Mouse (Mus musculus) stomach, postnatal 0 days (tissue): ENCODE data around the gene Gm49325. TPM values are rescaled to one million over a fixed set of nuclear protein-coding genes. Genes with fewer than 3 reads are reported as not detected.

Source experiments
- ATAC-seq: fragments of 200-750 bp; cut with Nextera tagmentation; 2 replicates; pipeline ENCODE4 v1.8.0; 2017; ENCODE audit not compliant: low FRiP score, low TSS enrichment
- DNase-seq: peaks from one replicate; pipeline ENCODE4 v3.0.0-alpha.2; 2016; ENCODE audit warnings: low spot score
- H3K27ac ChIP-seq: fragments of 300-500 bp; sonication (generic); replicated peaks from 2 replicates; pipeline ENCODE4 v1.5.1; 2014; ENCODE audit warnings: mild to moderate bottlenecking, control low read depth
- H3K27me3 ChIP-seq: fragments of 300-500 bp; sonication (generic); 2 replicates; pipeline ENCODE4 v1.6.1; 2014; ENCODE audit warnings: low read length; ENCODE audit not compliant: control insufficient read depth, insufficient read depth
- H3K36me3 ChIP-seq: fragments of 300-500 bp; sonication (generic); 2 replicates; pipeline ENCODE4 v1.6.1; 2014; ENCODE audit warnings: low read length, mixed read lengths; ENCODE audit not compliant: control insufficient read depth, insufficient read depth
- H3K4me1 ChIP-seq: fragments of 300-500 bp; sonication (generic); replicated peaks from 2 replicates; pipeline ENCODE4 v1.6.1; 2014; ENCODE audit warnings: antibody characterized with exemption; ENCODE audit not compliant: control insufficient read depth, insufficient read depth
- H3K4me2 ChIP-seq: fragments of 300-500 bp; sonication (generic); replicated peaks from 2 replicates; pipeline ENCODE4 v1.6.1; 2014; ENCODE audit warnings: low read depth, mild to moderate bottlenecking, control low read depth, moderate library complexity
- H3K4me3 ChIP-seq: fragments of 300-500 bp; sonication (generic); 2 replicates; pipeline ENCODE4 v1.5.1; 2014; ENCODE audit warnings: low read depth, low read length, control low read depth
- H3K9ac ChIP-seq: fragments of 300-500 bp; sonication (generic); 2 replicates; pipeline ENCODE4 v1.6.1; 2014; ENCODE audit warnings: mild to moderate bottlenecking, low read length, control low read depth, mixed read lengths
- H3K9me3 ChIP-seq: fragments of 300-500 bp; sonication (generic); 2 replicates; pipeline ENCODE4 v1.6.1; 2016; ENCODE audit warnings: low read length; ENCODE audit not compliant: control insufficient read depth
- CTCF ChIP-seq: IDR thresholded peaks from 2 replicates; pipeline ENCODE4 v1.5.1; 2016; ENCODE audit warnings: antibody characterized with exemption, low read depth, mild to moderate bottlenecking, moderate library complexity
- EP300 ChIP-seq: optimal IDR thresholded peaks from 2 replicates; pipeline ENCODE3; 2016; ENCODE audit warnings: antibody characterized with exemption
- WGBS: fragments of 180-500 bp; shearing (Covaris S2); extraction: QIAGEN DNeasy Blood & Tissue Kit; methylation state at CpG from one replicate; pipeline ENCODE4 v1.1.7; 2014; 5-methylcytosine and 5-hydroxymethylcytosine counted together
- polyA plus RNA-seq: library from polyadenylated mRNA; unstranded; fragments of >200 nt; fragmentation: Nextera tagmentation; extraction: Ambion mirVana; gene quantifications from 2 replicates; pipeline ENCODE4 v1.2.1, GENCODE M21; 2015

Gm49325 gene
- polyA plus RNA-seq, 1 experiment from 2014 or later = 17.3 TPM

GRCm38 (mm10) chr10:77565005-77565404, 41.0 kb upstream of the Gm49325 start:
- Histone ChIP-seq H3K36me3 (no peaks in the 10 kb centered on the region), H3K27ac (no peak overlapping the region), H3K9ac (no peak overlapping the region), H3K4me1 (no peaks in the 10 kb centered on the region; the same call in 1 of the 2 replicates), H3K9me3 (no peaks in the 10 kb centered on the region), H3K4me2 (no peak overlapping the region), H3K27me3 (no peaks in the 10 kb centered on the region), H3K4me3 (no peak overlapping the region)
- WGBS = 58% methylated on average over 8 of the region's 8 CpGs
- TF ChIP-seq EP300 = no peak
- TF ChIP-seq CTCF = no peak
- no peak for DNase-seq
- no peak for ATAC-seq

- 41% methylated on average over 8 of the region's 8 CpGs for WGBS
- H3K9me3 ChIP-seq = no peaks in the 10 kb centered on the region
- H3K4me1 ChIP-seq = no peaks in the 10 kb centered on the region; the same call in 1 of the 2 replicates
- TF ChIP-seq EP300 (no peak), CTCF (peak; percentile 91)
- H3K4me2 ChIP-seq = no peak overlapping the region
- 0 out of 2 replicates have a peak overlapping the region, but pooled peaks have one; percentile 49 for H3K27ac ChIP-seq
- ATAC-seq (peak; percentile 41; the same call in 1 of the 2 replicates), DNase-seq (peak; percentile 87)
- no peak overlapping the region for H3K4me3 ChIP-seq
- no peak overlapping the region for H3K9ac ChIP-seq
- no peaks in the 10 kb centered on the region for H3K27me3 ChIP-seq
- H3K36me3 ChIP-seq = no peaks in the 10 kb centered on the region
Measured at GRCm38 (mm10) chr10:77566651-77567050, 39.3 kb upstream of the Gm49325 start.

GRCm38 (mm10) chr10:77569481-77569880, 36.5 kb upstream of the Gm49325 start:
- Histone ChIP-seq H3K27me3 (no peaks in the 10 kb centered on the region), H3K4me2 (no peak overlapping the region), H3K4me3 (no peak overlapping the region), H3K9ac (no peak overlapping the region), H3K4me1 (no peaks in the 10 kb centered on the region; the same call in 1 of the 2 replicates), H3K36me3 (no peaks in the 10 kb centered on the region), H3K9me3 (no peaks in the 10 kb centered on the region), H3K27ac (peak overlapping the region; percentile 72)
- no peak for ATAC-seq
- 19% methylated on average over 7 of the region's 7 CpGs for WGBS
- DNase-seq = no peak
- TF ChIP-seq EP300 = no peak
- TF ChIP-seq CTCF = no peak

- no peak overlapping the region for H3K4me2 ChIP-seq
- WGBS = 30% methylated on average over 6 of the region's 6 CpGs
- no peak overlapping the region for H3K4me3 ChIP-seq
- peak; percentile 61 for TF ChIP-seq EP300
- TF ChIP-seq CTCF = no peak
- H3K27me3 ChIP-seq = no peaks in the 10 kb centered on the region
- no peaks in the 10 kb centered on the region for H3K36me3 ChIP-seq
- H3K27ac ChIP-seq = peak overlapping the region; percentile 72
- no peaks in the 10 kb centered on the region for H3K9me3 ChIP-seq
- no peak overlapping the region for H3K9ac ChIP-seq
- H3K4me1 ChIP-seq = no peaks in the 10 kb centered on the region; the same call in 1 of the 2 replicates
- ATAC-seq = peak; percentile 43
- DNase-seq = peak; percentile 76
Measured at GRCm38 (mm10) chr10:77569973-77570658, 35.9 kb upstream of the Gm49325 start.

- H3K9me3 ChIP-seq = no peaks in the 10 kb centered on the region
- DNase-seq (peak; percentile 49), ATAC-seq (no peak)
- no peaks in the 10 kb centered on the region for H3K27me3 ChIP-seq
- peak; percentile 65 for TF ChIP-seq CTCF
- no peak for TF ChIP-seq EP300
- no peaks in the 10 kb centered on the region; the same call in 1 of the 2 replicates for H3K4me1 ChIP-seq
- H3K27ac ChIP-seq = peak overlapping the region; percentile 49; the same call in 1 of the 2 replicates
- H3K9ac ChIP-seq = no peak overlapping the region
- no peak overlapping the region for H3K4me3 ChIP-seq
- WGBS = 10% methylated on average over 3 of the region's 3 CpGs
- no peak overlapping the region for H3K4me2 ChIP-seq
- no peaks in the 10 kb centered on the region for H3K36me3 ChIP-seq
Measured at GRCm38 (mm10) chr10:77572225-77572624, 33.8 kb upstream of the Gm49325 start.

GRCm38 (mm10) chr10:77573162-77573561, 32.8 kb upstream of the Gm49325 start:
- H3K9ac ChIP-seq = no peak overlapping the region
- ATAC-seq (0 out of 2 replicates have a peak, but pooled peaks have one; percentile 22), DNase-seq (no peak)
- H3K27me3 ChIP-seq = no peaks in the 10 kb centered on the region
- H3K36me3 ChIP-seq = no peaks in the 10 kb centered on the region
- no peak overlapping the region for H3K4me3 ChIP-seq
- no peaks in the 10 kb centered on the region for H3K9me3 ChIP-seq
- 57% methylated on average over 1 of the region's 1 CpGs for WGBS
- H3K4me1 ChIP-seq = no peaks in the 10 kb centered on the region; the same call in 1 of the 2 replicates
- no peak overlapping the region for H3K4me2 ChIP-seq
- TF ChIP-seq CTCF = no peak
- no peak for TF ChIP-seq EP300
- peak overlapping the region; percentile 20; the same call in 1 of the 2 replicates for H3K27ac ChIP-seq
